Mouse (Mus musculus): ENCODE results near the gene Osbpl7. TPM values are rescaled to one million over a fixed set of nuclear protein-coding genes. Genes with fewer than 3 reads are reported as not detected.

The Osbpl7 gene
- 34.6 to 39.9 TPM (median 36.1 TPM) in 4 replicates for total RNA-seq (2023; ENCODE audit: inconsistent age)

DNA sequence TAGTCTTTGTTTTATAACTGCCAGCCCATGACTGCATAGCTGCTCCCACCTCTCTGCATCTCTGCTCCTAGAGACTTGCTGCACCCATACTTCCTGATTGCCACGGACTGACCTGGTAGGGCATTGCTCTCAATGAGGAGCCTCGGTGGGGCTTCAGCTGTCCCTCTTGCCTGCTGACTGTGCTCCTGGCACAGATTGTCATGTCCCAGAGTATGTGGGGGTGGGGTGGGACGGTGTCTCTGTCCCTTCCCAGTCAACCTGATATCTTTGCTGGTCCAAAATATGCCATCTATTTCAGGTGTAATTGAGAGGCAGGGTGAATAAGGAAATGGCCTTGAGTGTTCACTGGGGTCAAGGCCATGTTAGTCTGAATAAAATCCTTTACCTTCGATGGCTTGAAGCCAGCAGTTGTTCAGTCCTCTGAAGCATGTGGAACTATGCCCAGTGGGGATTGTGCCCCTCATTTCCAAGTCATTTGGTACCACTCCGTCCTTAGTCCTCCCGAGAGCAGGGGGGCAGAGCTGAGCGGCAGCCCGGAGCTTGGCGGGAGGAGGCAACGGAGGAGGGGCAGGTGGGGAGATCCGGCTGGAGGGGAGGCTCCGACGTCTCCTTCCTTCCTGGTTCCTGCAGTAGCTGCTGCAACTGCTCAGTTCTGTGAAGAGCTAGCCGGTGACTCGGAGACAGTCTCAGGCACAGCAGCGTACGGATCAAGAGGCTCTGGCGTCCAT lies at the start of gene Osbpl7:
Gene Osbpl7 (plus strand): TSS at position 413 of the 728 bp plus-strand sequence.

DNA sequence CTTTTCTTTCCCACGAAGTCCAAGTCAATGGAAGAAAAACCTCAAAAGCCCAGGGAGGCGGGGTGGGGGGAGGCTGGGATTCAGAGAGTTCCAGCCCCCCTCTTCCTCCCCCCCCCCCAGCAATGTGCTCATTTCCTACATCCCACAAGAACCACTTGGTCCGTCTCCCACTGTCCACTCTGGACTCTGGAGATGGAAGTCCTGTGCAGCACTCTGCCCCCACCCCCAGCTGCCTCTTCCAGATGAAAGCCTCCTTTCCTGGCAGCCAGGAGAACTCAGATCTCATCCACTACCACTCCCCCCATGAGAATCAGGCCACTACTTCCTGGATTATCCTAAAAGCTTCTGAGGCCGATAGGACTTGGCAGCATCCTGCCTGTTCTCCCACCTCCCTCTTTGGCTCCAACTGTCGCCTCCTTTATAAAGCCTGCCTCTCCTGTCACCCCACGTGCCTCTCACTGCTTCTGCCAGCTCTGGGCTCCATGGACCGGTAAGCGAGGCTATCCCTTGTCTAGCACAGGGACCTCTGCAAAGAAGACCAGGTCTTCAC lies 37.2 kb upstream of the Osbpl7 start, which contains the start of gene Sp6:
Gene Sp6 (plus strand): TSS at position 274 of the 550 bp plus-strand sequence.

DNA sequence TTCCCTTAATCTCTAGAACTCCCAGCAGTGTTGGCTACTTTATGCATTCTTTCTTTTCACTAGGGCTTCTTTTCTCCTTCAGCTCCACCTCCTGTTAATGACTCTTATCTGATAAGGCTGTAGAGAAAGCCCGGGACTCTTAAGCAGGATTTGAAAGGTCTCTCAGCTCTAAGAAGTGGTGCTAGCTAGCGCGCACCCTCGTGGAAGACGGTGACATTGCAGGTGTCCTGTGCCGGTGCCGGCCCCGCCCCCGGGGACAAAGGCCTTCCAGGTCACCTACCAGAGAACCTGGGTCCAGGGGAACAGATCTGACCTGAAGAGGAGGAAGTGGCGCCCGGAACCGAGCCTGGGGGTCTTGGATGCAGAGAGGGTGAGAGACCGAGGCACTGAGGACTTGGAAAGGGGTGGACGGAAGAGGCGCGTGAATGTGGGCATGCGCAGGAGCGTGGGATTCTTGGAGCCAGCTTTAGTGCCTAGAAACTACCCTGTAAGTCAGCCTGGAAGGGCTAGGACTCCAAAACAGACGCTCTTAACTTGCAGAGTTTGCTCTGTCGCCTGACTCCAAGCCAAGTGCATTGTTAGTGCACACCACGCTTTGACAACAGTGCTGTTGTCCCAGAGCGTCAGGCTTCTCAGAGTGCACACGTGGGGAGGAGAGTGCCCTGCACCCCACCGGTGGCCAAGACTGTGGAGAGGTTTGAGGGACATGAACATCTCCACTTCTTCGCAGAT lies 20.6 kb upstream of the Osbpl7 start, which contains the start of gene Scrn2:
Gene Scrn2 (plus strand): TSS at position 253 of the 732 bp plus-strand sequence.

DNA sequence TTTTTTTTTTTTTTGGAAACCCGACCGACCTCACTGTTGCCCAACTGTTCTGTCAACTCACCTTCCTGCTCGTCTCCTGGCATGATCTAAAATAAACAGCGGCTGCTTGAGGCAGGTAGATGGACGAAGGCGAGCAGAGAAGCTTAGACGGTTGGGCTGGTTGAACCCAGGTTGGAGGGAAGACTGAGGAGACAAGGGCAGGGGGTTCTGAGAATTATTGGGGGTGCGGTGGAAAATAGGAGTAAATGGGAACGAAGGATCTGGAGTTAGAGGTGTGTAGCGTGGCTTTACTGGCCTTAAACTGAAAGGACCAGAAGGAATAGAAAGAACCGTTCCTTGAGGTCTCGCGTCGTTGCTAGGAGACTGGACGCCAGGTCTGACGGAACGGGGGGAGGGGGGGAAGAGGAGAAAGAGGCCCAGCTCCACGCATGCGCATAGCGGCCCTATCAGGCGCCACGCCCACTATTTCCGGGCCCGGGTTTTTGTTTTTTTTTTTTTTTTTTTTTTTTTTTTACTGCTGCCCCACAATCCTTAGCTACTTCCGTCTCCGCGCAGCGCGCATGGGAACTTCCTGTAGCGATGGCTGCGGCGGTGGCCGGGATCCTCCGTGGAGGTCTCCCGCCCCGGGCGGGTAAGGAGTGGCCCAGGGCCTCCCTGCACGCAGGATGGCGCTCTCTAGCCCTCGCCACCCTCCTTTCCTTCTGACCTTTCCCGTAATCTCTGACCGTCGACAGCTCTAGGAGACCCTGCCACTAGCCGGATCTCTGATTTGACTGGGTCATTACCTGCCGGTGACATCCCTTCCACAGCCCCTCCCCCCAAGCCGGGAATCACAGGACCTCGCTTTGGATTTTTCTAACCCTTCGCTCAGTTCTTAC lies 9.2 kb upstream of the Osbpl7 start, which contains the start of the genes Lrrc46 and Mrpl10:
Gene Lrrc46 (minus strand): TSS at position 386 of the 878 bp plus-strand sequence.
Gene Mrpl10 (plus strand): TSS at position 539 of the 878 bp plus-strand sequence.

DNA sequence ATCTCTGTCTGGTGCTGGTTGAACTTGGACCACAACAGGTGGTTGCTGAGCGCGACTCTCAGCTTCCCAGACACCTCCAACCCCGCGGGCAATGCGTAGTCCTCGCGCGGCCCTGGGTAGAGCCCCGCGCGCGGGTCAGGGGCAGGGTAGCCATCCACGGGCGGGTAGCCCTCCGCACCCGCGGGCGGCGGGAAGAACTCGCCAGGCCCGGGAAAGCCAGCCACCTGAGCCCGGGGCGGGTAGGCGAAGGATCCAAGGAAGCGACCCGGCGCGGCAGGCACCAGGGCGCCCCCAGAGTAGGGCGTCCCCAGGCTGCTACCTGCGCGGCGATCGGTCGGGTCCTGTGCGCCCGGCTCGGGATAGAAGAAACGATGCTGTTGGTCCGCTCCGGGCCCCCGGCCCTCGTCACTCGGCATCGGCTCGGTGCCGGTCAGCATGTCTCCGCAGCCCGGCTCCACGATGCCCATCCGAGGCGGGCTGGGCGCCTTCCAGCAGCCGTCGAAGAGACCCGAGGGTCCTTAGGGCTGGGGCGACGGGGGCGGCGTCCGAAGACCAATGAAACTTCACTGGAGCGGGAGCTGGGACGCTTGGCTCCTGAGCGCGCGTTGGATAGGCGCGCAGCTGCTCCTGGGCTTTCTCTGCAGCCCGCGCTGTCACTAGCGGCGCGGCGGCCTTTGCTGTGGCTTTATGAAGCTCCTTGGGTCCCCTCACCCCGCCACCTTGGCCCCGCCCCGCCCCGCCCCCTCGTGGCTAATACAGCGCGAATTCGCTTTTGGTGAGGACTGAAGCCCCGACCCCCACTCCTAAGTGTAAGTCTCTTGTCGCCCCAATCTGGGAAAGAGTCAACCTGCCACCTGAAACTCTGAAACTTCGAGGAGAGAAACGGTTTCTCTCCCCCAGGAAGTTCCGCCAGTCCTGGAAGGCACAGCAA lies 64.5 kb downstream of the Osbpl7 start, which contains the start of gene Tbx21:
Gene Tbx21 (minus strand): TSS at position 661 of the 931 bp plus-strand sequence.

Other genes starting within 250 kb of the Osbpl7 start
- gene Nfe2l1, start 220.7 kb upstream of the Osbpl7 start, total RNA-seq (2023; ENCODE audit: inconsistent age), result 66.0 to 80.5 TPM (median 77.5 TPM) in 4 replicates
- 1.5 TPM in 1 of 4 replicates, not detected in the others for gene Copz2, start 200.8 kb upstream of the Osbpl7 start, total RNA-seq (2023; ENCODE audit: inconsistent age)
- gene Cdk5rap3, start 134.1 kb upstream of the Osbpl7 start, total RNA-seq (2023; ENCODE audit: inconsistent age), result 48.1 to 63.0 TPM (median 53.9 TPM) in 4 replicates
- gene Prr15l, start 122.5 kb upstream of the Osbpl7 start, total RNA-seq (2023; ENCODE audit: inconsistent age), result not detected in 4 replicates
- 21.5 to 29.9 TPM (median 23.7 TPM) in 4 replicates for gene Pnpo, start 106.6 kb upstream of the Osbpl7 start, total RNA-seq (2023; ENCODE audit: inconsistent age)
- gene Sp2, start 67.7 kb upstream of the Osbpl7 start, total RNA-seq (2023; ENCODE audit: inconsistent age), result 43.7 to 53.4 TPM (median 53.2 TPM) in 4 replicates
- 0.24 TPM in 1 of 4 replicates, not detected in the others for gene Sp6, start 37.2 kb upstream of the Osbpl7 start, total RNA-seq (2023; ENCODE audit: inconsistent age)
- 5.8 to 7.2 TPM (median 6.7 TPM) in 4 replicates for gene Scrn2, start 20.7 kb upstream of the Osbpl7 start, total RNA-seq (2023; ENCODE audit: inconsistent age)
- gene Lrrc46, start 9.2 kb upstream of the Osbpl7 start, total RNA-seq (2023; ENCODE audit: inconsistent age), result not detected in 4 replicates
- 43.6 to 48.2 TPM (median 47.6 TPM) in 4 replicates for gene Mrpl10, start 9.1 kb upstream of the Osbpl7 start, total RNA-seq (2023; ENCODE audit: inconsistent age)
- gene Tbx21, start 64.7 kb downstream of the Osbpl7 start, total RNA-seq (2023; ENCODE audit: inconsistent age), result 1.3 to 2.6 TPM (median 2.4 TPM) in 4 replicates
- 0.21 to 0.80 TPM (median 0.46 TPM) in 4 replicates for gene Tbkbp1, start 100.9 kb downstream of the Osbpl7 start, total RNA-seq (2023; ENCODE audit: inconsistent age)
- gene Kpnb1, start 137.3 kb downstream of the Osbpl7 start, total RNA-seq (2023; ENCODE audit: inconsistent age), result 136 to 148 TPM (median 143 TPM) in 4 replicates
- 57.4 to 66.8 TPM (median 64.3 TPM) in 4 replicates for gene Npepps, start 230.0 kb downstream of the Osbpl7 start, total RNA-seq (2023; ENCODE audit: inconsistent age)